Mouse (Mus musculus) myocyte (in vitro differentiated cells): Measurements from ENCODE around the gene Cyb5b.
"Not testable (repeated sequence)": the region's sequence is repeated elsewhere in the genome, so short reads cannot be mapped to it uniquely, and the experiment has no call there.

Source experiments
- E2F4 ChIP-seq: IDR thresholded peaks from one replicate; pipeline ENCODE4 v1.6.1; 2011; ENCODE audit warnings: mild to moderate bottlenecking, control low read depth, moderate library complexity; ENCODE audit not compliant: insufficient read depth
- MAX ChIP-seq: IDR thresholded peaks from one replicate; pipeline ENCODE4 v1.6.1; 2011; ENCODE audit warnings: low read depth, mild to moderate bottlenecking, control low read depth
- MYOG ChIP-seq, 3 experiments: IDR thresholded peaks; one replicate each; pipeline ENCODE4 v1.6.1; 2011; ENCODE audit warnings: control low read depth in 2 of 3, low read depth in 2 of 3, mild to moderate bottlenecking in 2 of 3; ENCODE audit not compliant: insufficient read length in 2 of 3, control insufficient read depth in 1 of 3, insufficient read depth in 1 of 3
- POLR2A ChIP-seq: IDR thresholded peaks from one replicate; pipeline ENCODE4 v1.6.1; 2011; ENCODE audit warnings: low read depth, mild to moderate bottlenecking, control low read depth, moderate library complexity; ENCODE audit not compliant: insufficient read length
- USF1 ChIP-seq: IDR thresholded peaks from one replicate; pipeline ENCODE4 v1.6.1; 2011; ENCODE audit warnings: low read depth, mild to moderate bottlenecking, control low read depth, moderate library complexity

GRCm38 (mm10) chr8:107108089-107108488 is 42.4 kb upstream of the Cyb5b start:
- not testable (repeated sequence) for TF ChIP-seq E2F4; POLR2A; USF1; MAX; MYOG (IDR thresholded peaks at IDR 0.05; ENCODE audit: control insufficient read depth in 1 of 3, insufficient read depth in 1 of 3, insufficient read length in 2 of 3, low read depth in 2 of 3)
